Mouse (Mus musculus) yolk sac, embryonic 10.5 days (tissue): Measurements from ENCODE around the gene Jsrp1.

Source experiments
- DNase-seq: peaks from one replicate; pipeline ENCODE4 v3.0.0-alpha.2; 2017; ENCODE audit warnings: low spot score

Jsrp1 gene

DNA sequence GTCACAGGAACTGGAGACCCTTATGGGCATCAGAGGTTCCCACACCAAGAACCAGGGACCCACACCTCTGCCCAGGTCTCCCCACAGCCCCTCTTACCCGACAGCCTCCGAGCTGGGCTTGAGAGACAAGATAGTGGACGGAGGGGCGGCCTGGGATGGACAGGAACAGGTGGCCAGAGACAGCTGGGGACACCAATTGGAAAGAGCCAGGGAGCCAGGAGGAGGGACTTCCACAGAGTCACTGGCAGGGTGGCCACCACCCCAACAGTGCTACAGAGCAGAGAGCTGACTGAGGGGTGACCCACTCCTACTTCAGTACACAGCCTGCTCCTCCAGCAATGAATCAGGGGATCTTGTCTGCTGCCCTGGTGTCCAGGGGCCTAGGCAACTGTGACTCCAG lies at the start of gene Jsrp1:
Jsrp1 (minus strand) TSS at position 133 of the 400 bp plus-strand sequence.
- no peak for DNase-seq

DNA sequence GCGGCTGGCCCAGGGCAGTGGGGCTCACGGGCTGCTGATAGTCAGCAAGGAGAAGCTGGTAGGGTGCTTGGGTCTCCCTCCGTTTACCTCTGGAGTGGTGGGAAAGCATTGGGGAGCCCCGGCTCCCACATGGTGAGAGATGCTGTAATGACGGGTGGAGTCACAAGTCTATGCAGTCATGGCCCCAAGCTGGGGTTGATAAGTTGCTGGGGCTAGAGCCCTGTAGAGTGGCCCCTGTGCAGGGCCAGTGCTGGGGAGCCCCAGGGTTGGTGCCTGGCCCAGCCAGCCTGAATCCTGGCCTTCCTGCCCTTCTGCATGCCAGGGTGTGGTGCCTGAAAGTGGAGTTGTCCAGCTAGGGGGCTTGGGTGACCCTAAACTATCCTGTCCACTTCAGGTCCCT lies 49.0 kb upstream of the Jsrp1 start:
- DNase-seq, result no peak

DNA sequence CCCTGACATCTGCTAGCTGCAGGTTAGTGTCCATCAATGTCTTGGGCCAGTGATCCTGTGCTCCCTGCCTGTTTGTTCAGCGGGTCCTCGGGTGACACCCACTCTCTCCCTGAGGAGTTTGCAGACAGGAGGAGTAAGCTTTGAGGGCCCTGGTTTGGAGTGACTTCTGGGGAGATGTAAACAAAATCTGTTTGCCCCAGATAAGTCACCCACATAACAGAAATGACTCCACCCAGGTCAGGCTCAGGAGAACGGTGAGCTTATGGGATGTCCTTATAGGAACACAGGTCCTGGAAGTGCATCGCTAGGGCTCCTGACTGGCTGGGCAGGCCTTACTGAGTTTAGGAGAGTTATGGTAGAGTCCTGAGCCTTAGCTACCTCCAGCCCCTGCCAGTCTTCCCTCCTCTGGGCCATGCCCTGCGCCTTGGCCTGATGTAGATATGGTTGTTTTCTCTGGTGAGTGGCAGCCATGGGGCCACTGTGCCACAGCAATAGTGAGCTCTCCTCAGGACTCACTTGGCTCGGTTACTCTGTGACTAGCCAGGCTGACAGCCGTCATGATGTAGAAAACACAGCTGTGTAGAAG lies 45.1 kb upstream of the Jsrp1 start:
- no peak for DNase-seq

- no peak for DNase-seq
Measured at GRCm38 (mm10) chr10:80857848-80858247, 44.5 kb upstream of the Jsrp1 start.

- DNase-seq, result no peak
Measured at GRCm38 (mm10) chr10:80857386-80857785, 44.1 kb upstream of the Jsrp1 start.

DNA sequence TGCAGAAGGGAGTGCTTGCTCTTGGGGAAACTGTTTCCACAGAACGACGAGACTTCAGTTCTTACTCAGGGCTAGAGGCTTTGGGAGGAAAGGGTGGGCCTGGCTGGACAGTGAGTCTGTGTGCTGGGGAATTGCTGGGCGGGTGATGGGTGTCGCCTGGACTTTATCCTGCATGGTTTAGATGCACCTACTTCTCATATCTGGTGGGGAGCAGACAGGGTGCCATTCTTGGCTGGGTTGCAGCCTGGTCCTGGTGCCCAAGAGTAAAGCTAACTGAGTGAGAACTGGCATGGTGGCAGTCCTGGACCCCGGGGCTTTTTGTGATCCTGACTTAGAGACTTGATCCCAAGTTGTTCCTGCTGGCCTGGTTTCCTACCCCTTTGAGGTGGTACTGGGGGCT lies 43.6 kb upstream of the Jsrp1 start:
- DNase-seq, result no peak

- no peak for DNase-seq
Measured at GRCm38 (mm10) chr10:80856267-80856666, 43.0 kb upstream of the Jsrp1 start.

- DNase-seq, result no peak
Measured at GRCm38 (mm10) chr10:80855749-80856073, 42.4 kb upstream of the Jsrp1 start.

DNA sequence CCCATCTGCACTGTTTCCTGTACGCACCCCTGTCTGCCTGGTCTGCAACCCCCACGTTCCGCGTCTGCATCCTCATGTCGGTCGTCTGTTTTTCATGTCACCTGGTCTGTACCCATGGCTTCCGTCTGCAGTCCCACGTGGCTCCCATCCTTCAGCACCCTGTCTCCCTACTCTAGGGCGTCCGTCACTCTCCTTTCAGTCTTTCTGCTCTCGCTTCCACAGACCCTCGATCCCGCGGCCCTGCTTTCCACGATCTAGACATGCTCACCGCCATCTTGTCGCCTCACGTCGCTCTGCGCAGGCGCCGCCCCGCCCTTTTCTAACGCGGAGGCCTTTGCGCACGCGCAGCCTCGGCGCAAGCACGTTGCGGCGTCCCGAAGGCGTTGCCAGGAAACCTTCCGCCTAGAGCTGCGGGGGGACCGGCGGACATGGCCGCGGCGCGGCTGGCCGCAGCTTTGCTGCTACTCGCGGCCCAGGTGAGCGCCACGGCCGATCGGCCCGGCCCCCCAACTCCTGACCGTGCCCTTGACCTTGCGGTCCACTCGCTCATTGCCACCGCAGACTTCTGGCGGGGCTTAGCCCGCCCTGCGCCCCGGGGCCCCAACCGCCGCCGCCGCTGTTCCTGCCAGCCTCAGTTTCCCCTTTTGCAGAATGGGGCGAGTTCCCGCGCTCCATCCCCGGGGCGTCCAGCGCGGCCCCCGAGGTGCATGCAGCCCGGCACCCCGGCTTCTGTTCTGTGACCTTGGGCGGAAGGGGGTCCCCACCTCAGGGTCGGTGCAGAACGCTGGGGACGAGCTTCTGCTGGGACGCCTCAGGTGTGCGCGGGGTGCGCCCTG lies 41.8 kb upstream of the Jsrp1 start, which contains the start of the genes Lsm7 and Sppl2b:
Lsm7 (minus strand) TSS at position 297 of the 836 bp plus-strand sequence.
Sppl2b (plus strand) TSS at position 363 of the 836 bp plus-strand sequence.
- DNase-seq, result peak; percentile 94

DNA sequence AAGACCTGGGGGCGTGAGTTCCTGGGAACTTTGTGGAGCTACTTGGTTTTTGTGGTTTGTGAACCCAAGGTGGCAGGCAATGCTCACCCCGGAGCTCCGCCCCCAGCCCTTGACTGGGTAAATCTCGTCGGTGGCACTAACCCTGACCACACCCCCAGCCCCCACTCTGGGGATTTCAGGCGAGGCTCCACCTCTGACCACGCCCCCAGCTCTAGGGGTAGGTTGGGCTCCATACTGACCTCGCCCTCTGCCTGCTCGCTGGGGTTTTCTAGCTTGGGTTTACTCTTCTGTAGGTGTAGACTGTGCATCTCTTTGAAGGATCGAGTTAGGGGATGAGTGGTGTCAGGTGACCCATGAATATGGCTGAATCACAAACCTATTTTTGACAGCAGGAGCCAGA lies 35.3 kb upstream of the Jsrp1 start:
- peak; percentile 22 for DNase-seq

GRCm38 (mm10) chr10:80845732-80846131 lies 32.4 kb upstream of the Jsrp1 start:
- no peak for DNase-seq

- DNase-seq, result no peak
Measured at GRCm38 (mm10) chr10:80845055-80845693, 31.9 kb upstream of the Jsrp1 start.

- no peak for DNase-seq
Measured at GRCm38 (mm10) chr10:80843931-80844547, 30.7 kb upstream of the Jsrp1 start, which contains the start of gene Lingo3. Gene Lingo3, minus strand, starts transcription at chr10:80844039.

DNA sequence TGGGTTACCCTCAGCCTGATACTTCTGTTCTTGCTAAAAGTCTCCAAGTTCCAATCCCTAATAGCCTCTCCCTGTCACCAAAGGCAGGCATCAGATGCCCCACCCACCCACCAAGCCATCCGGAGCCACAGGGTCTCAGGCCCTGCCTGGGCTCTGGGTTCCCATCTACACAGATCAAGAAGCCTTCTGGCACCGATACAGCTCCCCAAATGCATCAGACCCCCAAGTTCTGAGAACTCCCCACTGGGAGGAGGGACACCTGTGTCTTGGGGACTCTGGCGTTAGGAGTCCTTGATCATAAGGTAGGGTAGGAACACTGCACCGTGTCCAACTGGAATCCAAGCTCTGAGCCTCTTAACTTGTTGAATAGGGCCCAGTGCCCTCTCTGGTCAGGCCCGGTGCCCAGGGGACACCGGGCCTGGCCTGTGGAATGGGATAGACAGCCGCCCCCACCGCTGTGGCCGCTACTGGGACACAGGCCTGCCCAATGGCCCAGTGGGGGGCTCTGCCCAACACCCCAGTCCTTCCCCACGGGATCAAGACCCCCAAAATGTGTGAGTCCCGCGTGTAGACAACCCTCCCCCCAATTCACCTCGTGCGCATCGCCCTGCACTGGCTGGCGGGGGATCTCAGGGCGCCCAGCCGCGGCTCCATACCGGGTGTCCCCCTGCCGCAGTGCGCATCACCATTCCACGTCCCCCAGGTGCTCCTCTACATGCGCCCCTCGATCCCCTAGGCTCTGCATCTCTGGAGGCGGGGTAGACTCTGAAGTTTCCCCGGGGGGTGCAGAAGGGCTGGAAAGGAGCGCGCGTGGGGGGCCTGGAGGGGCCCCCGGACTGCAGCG lies 30.0 kb upstream of the Jsrp1 start:
- DNase-seq, result no peak

DNA sequence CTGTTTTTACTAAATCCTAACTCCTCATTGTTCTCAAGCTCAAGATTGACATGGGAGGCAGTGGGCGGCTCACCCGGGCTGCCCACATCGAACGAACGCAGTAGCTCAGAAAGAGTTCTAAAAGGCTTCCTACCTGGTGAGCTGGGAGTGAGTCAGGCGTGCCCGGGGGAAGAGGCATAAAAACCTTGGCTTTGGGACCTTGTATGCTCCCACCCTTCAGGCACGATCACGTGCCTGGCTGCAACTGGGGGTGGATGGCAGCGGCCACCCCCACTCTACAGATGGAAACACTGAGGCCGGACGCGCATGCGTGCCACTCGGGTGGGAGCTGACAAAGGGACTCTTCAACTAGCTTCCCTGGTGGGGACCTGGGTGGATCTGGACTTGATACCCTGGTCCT lies 29.0 kb upstream of the Jsrp1 start:
- no peak for DNase-seq

DNA sequence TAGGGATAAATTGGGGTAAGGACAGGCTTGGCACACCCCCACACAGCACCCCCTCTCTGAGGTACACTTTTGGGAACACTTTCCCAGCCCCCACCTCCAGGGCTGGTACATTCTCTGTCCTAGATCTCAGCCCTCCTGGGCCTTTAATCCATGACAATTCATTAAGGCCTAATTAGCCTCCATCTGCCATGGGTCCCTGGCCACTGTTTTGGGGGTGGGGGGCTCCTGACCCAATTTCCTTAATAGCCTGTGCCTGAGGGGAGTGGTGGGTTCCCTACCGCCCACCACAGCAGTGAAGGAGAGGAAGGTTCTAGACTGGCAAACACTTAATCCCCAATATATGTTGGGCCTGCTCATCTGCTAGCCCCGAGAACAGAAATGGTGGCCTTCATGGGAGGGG lies 28.4 kb upstream of the Jsrp1 start:
- DNase-seq, result no peak

- DNase-seq, result no peak
Measured at GRCm38 (mm10) chr10:80839848-80840247, 26.6 kb upstream of the Jsrp1 start.

DNA sequence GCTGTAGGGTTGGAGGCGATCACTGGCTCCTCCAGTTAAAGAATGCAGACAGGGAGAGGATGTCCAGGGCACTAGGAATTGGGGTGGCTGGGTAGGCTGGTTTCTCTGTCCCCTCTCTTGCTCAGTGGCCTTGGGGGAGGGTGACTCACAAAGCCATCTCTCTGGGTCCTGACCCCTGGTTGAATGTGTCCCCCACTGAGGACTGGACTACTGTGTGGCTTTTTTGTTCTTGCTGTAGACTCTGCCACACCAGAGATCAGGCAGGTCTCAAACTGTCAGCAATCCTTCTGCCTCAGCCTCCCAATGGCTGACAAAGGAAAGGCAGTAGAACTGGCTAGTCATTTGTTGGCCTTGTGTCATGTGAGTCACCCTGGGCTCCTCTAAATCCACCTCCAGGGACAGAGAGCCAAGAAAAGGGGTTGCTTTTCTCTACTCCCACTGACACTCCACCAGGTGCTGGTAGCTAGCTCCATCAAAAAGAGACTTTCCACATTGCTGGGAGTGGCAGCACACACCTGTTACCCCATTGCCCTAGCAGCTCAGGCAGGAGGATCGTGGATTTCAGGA lies 25.1 kb upstream of the Jsrp1 start:
- no peak for DNase-seq

DNA sequence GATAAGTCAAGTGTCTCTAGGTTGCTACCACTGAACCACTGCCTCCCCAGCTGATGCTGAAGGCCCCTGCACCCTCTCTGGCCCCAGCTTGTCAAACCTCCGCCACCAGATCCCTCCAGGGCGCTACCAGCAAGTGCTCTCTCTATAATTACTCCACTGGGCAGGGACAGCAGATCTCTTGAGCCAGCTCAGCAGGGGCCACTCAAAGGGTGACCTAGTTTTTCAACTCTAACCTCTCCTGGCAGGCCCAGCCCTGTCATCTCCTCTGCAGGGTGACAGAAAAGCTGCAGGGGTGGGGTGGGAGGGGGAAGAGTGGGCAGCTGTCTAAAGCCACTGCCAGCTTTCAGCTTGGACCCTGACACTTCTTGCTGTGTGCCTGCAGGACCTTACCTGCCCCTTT lies 24.5 kb upstream of the Jsrp1 start:
- no peak for DNase-seq

- no peak for DNase-seq
Measured at GRCm38 (mm10) chr10:80836949-80837379, 23.7 kb upstream of the Jsrp1 start.

- DNase-seq, result no peak
Measured at GRCm38 (mm10) chr10:80835617-80836016, 22.3 kb upstream of the Jsrp1 start.
